Mouse (Mus musculus) CH12.LX (cell line): Measurements from ENCODE around the gene Hyou1. TPM values are rescaled to one million over a fixed set of nuclear protein-coding genes. Genes with fewer than 3 reads are reported as not detected.
"Not testable (repeated sequence)": the region's sequence is repeated elsewhere in the genome, so short reads cannot be mapped to it uniquely, and the experiment has no call there.

Source experiments
- DNase-seq: peaks from one replicate; pipeline ENCODE4 v3.0.0-alpha.2; 2013; ENCODE audit errors: extremely low read depth
- H3K27ac ChIP-seq: 2 replicates; pipeline ENCODE4 v1.5.1; 2012; ENCODE audit warnings: low read depth, mild to moderate bottlenecking, control low read depth, moderate library complexity; ENCODE audit not compliant: insufficient read depth
- H3K27me3 ChIP-seq: replicated peaks from 2 replicates; pipeline ENCODE3; 2012; ENCODE audit warnings: inconsistent platforms
- H3K36me3 ChIP-seq, 2 experiments: replicated peaks in 1 of 2; 2 replicates each; pipeline versions ENCODE3 to v1.6.1; 2012; ENCODE audit warnings: inconsistent platforms in 1 of 2, low read length in 1 of 2, mild to moderate bottlenecking in 1 of 2, mixed read lengths in 1 of 2, moderate library complexity in 1 of 2; ENCODE audit not compliant: control insufficient read depth in 1 of 2, insufficient read depth in 1 of 2
- H3K4me1 ChIP-seq, 2 experiments: 2 replicates each; pipeline ENCODE4 v1.6.1; 2012; ENCODE audit warnings: inconsistent platforms in 1 of 2, moderate library complexity in 1 of 2; ENCODE audit not compliant: insufficient read depth in 2 of 2, control insufficient read depth in 1 of 2
- H3K4me2 ChIP-seq: 2 replicates; pipeline ENCODE4 v1.6.1; 2012; ENCODE audit warnings: low read depth, mild to moderate bottlenecking, control low read depth; ENCODE audit not compliant: poor library complexity, insufficient read depth, severe bottlenecking
- H3K4me3 ChIP-seq, 3 experiments: fragments of 150-350 bp in 1 of 3; sonication (generic) in 1 of 3; replicated peaks in 1 of 3; 2 replicates each; pipeline versions ENCODE3 to v1.5.1; 2011 to 2012; ENCODE audit warnings: low read depth in 2 of 3, low read length in 2 of 3, mild to moderate bottlenecking in 2 of 3, moderate library complexity in 2 of 3, control low read depth in 1 of 3, improper control_type of control experiment in 1 of 3, inconsistent platforms in 1 of 3, mixed read lengths in 1 of 3; ENCODE audit not compliant: poor library complexity in 1 of 3
- H3K79me2 ChIP-seq: replicated peaks from 2 replicates; pipeline ENCODE4 v1.6.1; 2012; ENCODE audit warnings: mild to moderate bottlenecking, moderate library complexity; ENCODE audit not compliant: control insufficient read depth, poor library complexity, insufficient read depth, severe bottlenecking; ENCODE audit errors: extremely low read depth
- H3K9ac ChIP-seq: 2 replicates; pipeline ENCODE4 v1.6.1; 2012; ENCODE audit warnings: low read depth, mild to moderate bottlenecking, control low read depth, moderate library complexity; ENCODE audit not compliant: insufficient read depth
- H3K9me3 ChIP-seq: replicated peaks from 2 replicates; pipeline ENCODE3; 2012; ENCODE audit warnings: low read length, inconsistent platforms, mixed read lengths
- BHLHE40 ChIP-seq: IDR thresholded peaks from 2 replicates; pipeline ENCODE4 v1.6.1; 2011; ENCODE audit warnings: mild to moderate bottlenecking, low read depth, low read length, improper control_type of control experiment
- CHD2 ChIP-seq: IDR thresholded peaks from 2 replicates; pipeline ENCODE4 v1.6.1; 2011; ENCODE audit warnings: low read length, improper control_type of control experiment
- CTCF ChIP-seq, 2 experiments: IDR thresholded peaks in 1 of 2; conservative IDR thresholded peaks in 1 of 2; 2 replicates each; pipeline ENCODE4 v1.5.1; 2011 to 2012; ENCODE audit warnings: low read depth in 2 of 2, low read length in 2 of 2, improper control_type of control experiment in 1 of 2, inconsistent platforms in 1 of 2, mild to moderate bottlenecking in 1 of 2, moderate library complexity in 1 of 2
- ETS1 ChIP-seq: conservative IDR thresholded peaks from 2 replicates; pipeline ENCODE4 v1.6.1; 2012; ENCODE audit warnings: low read depth, mild to moderate bottlenecking, inconsistent platforms, low read length, improper control_type of control experiment, moderate library complexity
- JUN ChIP-seq: IDR thresholded peaks from 2 replicates; pipeline ENCODE4 v1.6.1; 2011; ENCODE audit warnings: low read depth, mild to moderate bottlenecking, low read length, improper control_type of control experiment, moderate library complexity; ENCODE audit not compliant: insufficient read depth
- JUND ChIP-seq: conservative IDR thresholded peaks from 2 replicates; pipeline ENCODE4 v1.6.1; 2011; ENCODE audit warnings: low read depth, low read length, improper control_type of control experiment
- KAT2A ChIP-seq: IDR thresholded peaks from 2 replicates; pipeline ENCODE4 v1.6.1; 2012; ENCODE audit warnings: low read length, improper control_type of control experiment, inconsistent platforms; ENCODE audit not compliant: insufficient replicate concordance
- MAFK ChIP-seq: IDR thresholded peaks from 2 replicates; pipeline ENCODE4 v1.6.1; 2011; ENCODE audit warnings: low read length, improper control_type of control experiment; ENCODE audit not compliant: insufficient replicate concordance
- MAX ChIP-seq: IDR thresholded peaks from 2 replicates; pipeline ENCODE4 v1.6.1; 2011; ENCODE audit warnings: low read length, improper control_type of control experiment
- MAZ ChIP-seq: IDR thresholded peaks from 2 replicates; pipeline ENCODE4 v1.6.1; 2012; ENCODE audit warnings: low read depth, mild to moderate bottlenecking, inconsistent platforms, low read length, improper control_type of control experiment, moderate library complexity
- MEF2A ChIP-seq: IDR thresholded peaks from 2 replicates; pipeline ENCODE4 v1.6.1; 2014; ENCODE audit warnings: low read depth, mild to moderate bottlenecking, inconsistent platforms, low read length, improper control_type of control experiment, borderline replicate concordance
- MXI1 ChIP-seq: IDR thresholded peaks from 2 replicates; pipeline ENCODE4 v1.6.1; 2011; ENCODE audit warnings: mild to moderate bottlenecking, low read depth, low read length, improper control_type of control experiment
- MYC ChIP-seq: IDR thresholded peaks from 2 replicates; pipeline ENCODE4 v1.6.1; 2011; ENCODE audit warnings: low read depth, mild to moderate bottlenecking, improper control_type of control experiment, low read length
- NRF1 ChIP-seq: IDR thresholded peaks from 2 replicates; pipeline ENCODE4 v1.6.1; 2014; ENCODE audit warnings: low read depth, mild to moderate bottlenecking, inconsistent platforms, low read length, improper control_type of control experiment, moderate library complexity
- PAX5 ChIP-seq: IDR thresholded peaks from 2 replicates; pipeline ENCODE4 v1.6.1; 2012; ENCODE audit warnings: low read length, inconsistent platforms, mixed read lengths
- POLR2A ChIP-seq: IDR thresholded peaks from 2 replicates; pipeline ENCODE4 v1.6.1; 2011; ENCODE audit warnings: low read depth, mild to moderate bottlenecking, improper control_type of control experiment, low read length
- POLR2AphosphoS2 ChIP-seq: IDR thresholded peaks from 2 replicates; pipeline ENCODE4 v1.6.1; 2011; ENCODE audit warnings: low read depth, low read length, improper control_type of control experiment
- SIN3A ChIP-seq: IDR thresholded peaks from 2 replicates; pipeline ENCODE4 v1.6.1; 2012; ENCODE audit warnings: low read length, improper control_type of control experiment, inconsistent platforms
- SMC3 ChIP-seq: IDR thresholded peaks from 2 replicates; pipeline ENCODE4 v1.6.1; 2011; ENCODE audit warnings: low read depth, low read length, improper control_type of control experiment
- TCF12 ChIP-seq: IDR thresholded peaks from 2 replicates; pipeline ENCODE4 v1.6.1; 2014; ENCODE audit warnings: low read depth, mild to moderate bottlenecking, inconsistent platforms, low read length, improper control_type of control experiment
- USF1 ChIP-seq: IDR thresholded peaks from 2 replicates; pipeline ENCODE4 v1.6.1; 2014; ENCODE audit warnings: low read depth, mild to moderate bottlenecking, inconsistent platforms, low read length, improper control_type of control experiment
- USF2 ChIP-seq: conservative IDR thresholded peaks from 2 replicates; pipeline ENCODE4 v1.6.1; 2011; ENCODE audit warnings: low read depth, low read length, improper control_type of control experiment
- ZC3H11A ChIP-seq: IDR thresholded peaks from 2 replicates; pipeline ENCODE4 v1.6.1; 2012; ENCODE audit warnings: low read depth, mild to moderate bottlenecking, inconsistent platforms, low read length, improper control_type of control experiment
- ZMIZ1 ChIP-seq: IDR thresholded peaks from 2 replicates; pipeline ENCODE4 v1.6.1; 2012; ENCODE audit warnings: low read depth, mild to moderate bottlenecking, inconsistent platforms, low read length, improper control_type of control experiment
- dilution Hi-C: fragments of 300-500 bp; cut with MboI; formaldehyde crosslinking; loops from 2 replicates; pipeline ENCODE4 v1.14.3; 2020; ENCODE audit warnings: low sequenced_read_pairs; ENCODE audit not compliant: extremely low pct_unique_long_range_greater_than_20kb, extremely low pct_ligation_motif_present
- in situ Hi-C: fragments of 300-500 bp; cut with MboI; formaldehyde crosslinking; loops from 3 replicates; pipeline ENCODE4 v1.14.3; 2019; ENCODE audit warnings: low sequenced_read_pairs, low pct_ligation_motif_present, low pct_unique_long_range_greater_than_20kb, mixed read lengths
- polyA plus RNA-seq: library from polyadenylated mRNA; unstranded; fragments of >175 nt; gene quantifications from 2 replicates; pipeline ENCODE4 v1.2.1, GENCODE M21; 2012; ENCODE audit warnings: low read depth; ENCODE audit not compliant: insufficient read length
- total RNA-seq, 2 experiments: library from RNA; depleted of rRNA; stranded (reverse); fragments of 300-350 nt in 1 of 2; fragments of >200 nt in 1 of 2; gene quantifications; 2 replicates each; pipeline ENCODE4 v1.2.3; 2012 to 2014

Gene Hyou1
- total and polyA plus RNA-seq, 3 experiments: 32.6 to 89.9 (median 88.7) TPM

- peak; percentile 91 for TF ChIP-seq TCF12
- TF ChIP-seq MEF2A: peak; percentile 68
- no peak for TF ChIP-seq SMC3
- TF ChIP-seq SIN3A: peak; percentile 99
- peak; percentile 83 for TF ChIP-seq POLR2A
- no peak for TF ChIP-seq ZMIZ1
- peak; percentile 79 for TF ChIP-seq MYC
- peak; percentile 99 for TF ChIP-seq USF1
- TF ChIP-seq POLR2AphosphoS2: peak; percentile 65; the same call in 1 of the 2 replicates
- no peak for TF ChIP-seq ZC3H11A
- peak; percentile 98 for TF ChIP-seq MAX
- TF ChIP-seq ETS1: 0 out of 2 replicates have a peak, but pooled peaks have one; percentile 39
- TF ChIP-seq MAFK: no peak
- TF ChIP-seq BHLHE40: peak; percentile 98
- TF ChIP-seq JUN: no peak
- TF ChIP-seq PAX5: no peak
- peak; percentile 89 for TF ChIP-seq MAZ
- peak; percentile 80; the same call in 1 of the 2 replicates for TF ChIP-seq KAT2A
- peak; percentile 95 for TF ChIP-seq NRF1
- peak; percentile 99 for TF ChIP-seq USF2
- TF ChIP-seq CHD2: no peak
- TF ChIP-seq MXI1: peak; percentile 94
- no peak for TF ChIP-seq JUND
- TF ChIP-seq, all 38 proteins: peak for 23
Measured at GRCm38 (mm10) chr9:44361190-44361917, 17.9 kb upstream of the Hyou1 start, which contains the start of gene Vps11 (continued).

- H3K4me3 ChIP-seq: peak overlapping the region in 1 of 3 experiments; percentile 89
Measured at GRCm38 (mm10) chr9:44361931-44362330, 17.4 kb upstream of the Hyou1 start.

More at GRCm38 (mm10) chr9:44361931-44362330, 17.4 kb upstream of the Hyou1 start:
- peaks cover 19 to 26% of the 10 kb centered on the region in 2 experiments for H3K36me3 ChIP-seq
- peaks cover 0 to 13% of the 10 kb centered on the region in 2 experiments; a peak in 2 of 4 replicates for H3K4me1 ChIP-seq
- H3K4me2 ChIP-seq: peak overlapping the region; percentile 47; the same call in 1 of the 2 replicates
- DNase-seq, H3K27ac ChIP-seq, dilution Hi-C loops, in situ Hi-C loops, H3K79me2 ChIP-seq, H3K9me3 ChIP-seq, H3K27me3 ChIP-seq, H3K9ac ChIP-seq: not testable (repeated sequence)
- TF ChIP-seq CTCF (conservative IDR thresholded peaks at IDR 0.05 in 1 of 2, IDR thresholded peaks at IDR 0.05 in 1 of 2; ENCODE audit: low read depth in 2 of 2, low read length in 2 of 2): 0 out of 4 replicates have a peak, but pooled peaks of 1 of the 2 experiments have one; percentile 9
